Mouse (Mus musculus): ENCODE results near the gene 5830473C10Rik.

5830473C10Rik gene

DNA sequence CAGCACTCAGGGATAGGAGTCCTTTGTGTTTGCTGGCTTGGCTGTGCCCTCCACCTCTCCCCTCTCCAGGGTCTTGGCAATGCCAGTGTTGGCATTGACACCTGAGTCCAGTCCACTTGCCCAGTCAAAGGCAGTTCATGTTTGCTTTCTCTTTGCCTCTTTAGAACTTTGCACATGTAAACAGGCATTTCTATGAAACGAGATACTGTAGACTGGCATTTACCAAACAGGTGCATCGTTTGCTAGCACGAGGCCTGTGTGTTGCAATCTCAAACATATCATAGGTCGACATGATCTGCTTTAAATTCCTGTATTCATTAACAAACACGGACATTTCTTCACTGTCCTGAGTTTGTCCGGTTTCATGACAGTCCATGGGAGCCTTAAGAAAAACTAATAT is at the start of gene 5830473C10Rik:
5830473C10Rik (plus strand) TSS at position 365 of the 400 bp plus-strand sequence.
- no peak for DNase-seq (ENCODE audit: low read depth)

DNA sequence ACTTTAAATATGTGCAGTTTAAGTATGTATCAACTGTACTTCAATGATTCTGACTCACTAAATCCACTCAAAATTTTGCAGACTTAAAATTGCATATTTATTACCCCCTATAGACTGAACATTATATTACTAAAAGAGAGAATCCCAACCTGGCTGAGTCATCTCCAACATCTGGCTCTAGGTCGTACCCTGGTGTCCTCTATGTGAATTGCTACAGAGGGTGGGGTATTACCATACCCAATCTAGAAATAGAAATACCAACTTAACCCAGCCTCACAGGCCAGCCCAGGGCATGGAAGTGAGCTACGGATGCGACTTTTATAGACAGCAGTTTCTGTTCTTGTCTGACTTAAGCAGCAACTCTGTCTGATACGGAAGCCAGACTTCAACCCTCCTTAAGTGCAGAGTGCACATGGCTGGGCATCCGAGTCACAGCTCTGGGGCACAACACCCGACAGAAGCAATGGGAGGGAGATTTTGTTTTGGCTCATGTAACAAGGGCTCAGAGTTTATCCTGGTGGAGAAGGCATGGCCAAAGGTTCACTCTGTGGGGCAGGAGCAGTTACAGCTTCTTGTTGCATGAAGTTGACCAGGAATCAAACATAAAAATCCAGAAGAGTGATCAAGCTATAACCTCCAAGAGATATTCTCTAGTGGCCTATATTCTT is 48.5 kb upstream of the 5830473C10Rik start:
- DNase-seq (ENCODE audit: low read depth), result no peak

DNA sequence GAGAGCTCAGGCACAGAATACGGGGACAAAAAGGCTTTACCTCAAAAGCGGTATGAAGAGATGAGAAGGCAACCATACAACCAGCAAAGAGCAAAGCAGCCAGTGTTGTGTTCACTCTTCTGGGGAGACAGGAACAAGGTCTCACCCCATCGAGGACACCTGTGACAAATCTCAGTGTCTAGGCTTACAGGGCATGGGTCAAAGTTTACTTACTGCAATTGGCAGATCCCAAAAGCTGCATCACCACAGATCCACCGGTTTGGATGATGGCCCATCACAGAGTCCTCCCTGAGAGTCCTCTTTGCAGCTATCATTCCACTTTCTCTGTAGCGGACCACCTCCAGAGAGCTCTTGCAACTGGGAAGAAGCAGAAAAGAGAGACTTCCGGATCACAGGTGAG is 45.3 kb upstream of the 5830473C10Rik start:
- DNase-seq (ENCODE audit: low read depth), result no peak

DNA sequence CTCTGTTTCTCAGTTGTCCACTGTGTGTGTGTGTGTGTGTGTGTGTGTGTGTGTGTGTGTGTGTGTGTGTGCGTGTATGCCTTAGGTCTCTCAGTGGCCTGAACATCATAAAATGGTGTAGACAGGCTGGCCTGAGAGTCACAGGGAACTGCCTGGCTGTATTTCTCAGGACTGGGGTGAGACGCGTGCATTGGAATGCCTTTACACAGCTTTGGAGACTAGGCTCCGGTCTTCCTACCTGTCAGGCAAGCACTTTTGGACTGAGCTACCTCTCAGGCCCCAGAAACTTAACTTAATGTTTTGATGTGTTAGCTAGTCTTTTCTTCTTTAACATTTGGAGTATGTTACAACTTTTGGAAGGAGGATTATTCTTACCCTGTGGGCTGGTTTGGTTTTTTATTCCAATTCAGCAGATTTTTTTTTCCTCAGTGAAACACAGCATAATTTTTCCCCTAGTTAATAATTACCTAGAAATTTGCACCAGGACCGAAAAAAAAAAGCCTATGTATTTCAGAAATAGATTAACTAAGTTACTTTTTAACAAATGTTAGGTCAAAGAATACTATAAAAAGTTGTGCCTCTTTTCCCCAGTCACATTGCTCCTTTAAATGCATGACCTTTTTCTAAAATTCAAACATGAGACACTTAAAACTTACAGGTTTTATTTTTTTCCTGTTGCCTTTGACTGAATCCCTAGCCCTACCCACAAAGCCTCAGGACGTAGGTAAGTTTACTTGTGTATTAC is 42.4 kb upstream of the 5830473C10Rik start, which contains the start of gene Afm:
Afm (plus strand) TSS at position 577 of the 745 bp plus-strand sequence.
- DNase-seq (ENCODE audit: low read depth), result no peak

DNA sequence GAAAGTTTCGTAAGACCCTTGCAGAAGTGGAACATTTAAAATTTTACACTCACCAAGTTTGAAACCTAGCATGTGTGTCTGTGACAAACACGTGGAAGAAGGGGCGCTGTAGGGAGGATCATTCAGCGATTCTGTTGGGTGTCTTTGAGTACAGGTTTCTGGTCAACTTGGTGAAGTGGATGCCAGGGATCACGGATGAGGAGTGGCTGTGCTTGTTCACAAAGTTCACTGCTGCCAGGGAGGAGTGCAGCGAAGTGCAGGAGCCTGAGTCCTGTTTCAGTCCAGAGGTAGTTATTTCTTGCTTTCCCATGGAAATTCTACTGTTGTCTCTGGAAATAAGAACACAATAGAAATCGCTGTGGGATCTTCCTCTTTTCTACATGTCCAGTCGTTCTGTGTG is 9.7 kb upstream of the 5830473C10Rik start:
- no peak for DNase-seq (ENCODE audit: low read depth)

DNA sequence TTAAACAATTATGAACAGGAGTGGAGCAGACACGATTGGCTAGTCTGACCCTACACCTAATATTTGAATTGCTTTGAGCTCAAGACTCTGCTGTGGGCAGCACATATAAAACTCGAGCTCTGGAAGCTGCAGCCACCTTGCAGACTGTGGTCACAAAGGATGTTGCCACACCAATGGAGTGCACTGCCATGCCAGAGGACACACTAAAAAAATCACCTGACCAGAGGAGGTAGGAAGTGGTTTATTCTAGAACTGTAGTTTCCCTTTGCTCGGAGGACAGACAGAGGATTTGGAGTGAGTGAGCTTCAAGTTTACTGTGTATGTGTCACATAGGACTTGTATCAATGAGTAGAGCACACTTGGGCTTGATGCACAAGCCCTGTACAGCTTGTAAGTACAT is 4.9 kb upstream of the 5830473C10Rik start:
- no peak for DNase-seq (ENCODE audit: low read depth)

DNA sequence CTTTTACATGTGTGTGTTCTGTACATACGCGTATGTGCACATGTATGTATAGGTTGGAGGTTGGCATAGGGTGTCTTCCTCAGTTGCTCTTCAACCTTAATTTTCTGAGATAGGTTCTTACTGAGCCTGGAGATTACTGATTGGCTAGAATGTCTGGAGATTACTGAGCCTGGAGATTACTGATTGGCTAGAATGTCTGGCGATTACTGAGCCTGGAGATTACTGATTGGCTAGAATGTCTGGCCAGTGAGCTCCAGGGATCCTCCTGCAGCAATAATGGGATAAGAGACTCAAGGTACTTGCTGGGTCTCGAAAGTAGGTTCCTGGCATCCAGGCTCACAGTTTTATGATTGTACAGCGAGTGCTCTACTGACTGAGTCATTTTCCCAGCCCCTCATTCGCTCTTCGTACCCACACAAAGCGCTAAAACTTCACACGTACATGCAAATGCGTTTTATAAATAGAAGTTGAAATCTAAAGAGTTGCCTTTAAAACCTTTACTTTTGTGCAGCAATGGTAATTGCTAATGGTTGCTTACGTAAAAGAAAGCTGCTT is 891 bp downstream of the 5830473C10Rik start:
- DNase-seq (ENCODE audit: low read depth), result no peak

DNA sequence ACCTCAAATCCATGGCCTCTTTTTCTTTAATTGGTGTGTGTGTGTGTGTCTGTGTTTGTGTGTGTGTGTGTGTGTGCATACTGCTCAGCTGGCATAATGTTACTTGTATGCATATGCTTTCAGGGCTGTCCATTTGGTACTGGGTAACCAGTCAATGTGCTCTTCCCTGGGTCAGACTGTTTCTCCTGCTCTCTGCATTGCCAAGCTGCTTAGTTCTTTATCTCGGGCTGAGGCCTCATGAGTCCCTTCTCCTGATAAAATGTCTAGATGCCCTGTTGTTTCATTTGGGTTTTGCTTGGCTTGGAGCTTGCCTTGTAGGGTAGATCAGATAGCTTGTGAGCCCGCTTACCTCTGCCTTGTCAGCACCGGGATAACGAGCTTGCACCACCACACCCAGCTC is 2.0 kb downstream of the 5830473C10Rik start:
- no peak for DNase-seq (ENCODE audit: low read depth)

DNA sequence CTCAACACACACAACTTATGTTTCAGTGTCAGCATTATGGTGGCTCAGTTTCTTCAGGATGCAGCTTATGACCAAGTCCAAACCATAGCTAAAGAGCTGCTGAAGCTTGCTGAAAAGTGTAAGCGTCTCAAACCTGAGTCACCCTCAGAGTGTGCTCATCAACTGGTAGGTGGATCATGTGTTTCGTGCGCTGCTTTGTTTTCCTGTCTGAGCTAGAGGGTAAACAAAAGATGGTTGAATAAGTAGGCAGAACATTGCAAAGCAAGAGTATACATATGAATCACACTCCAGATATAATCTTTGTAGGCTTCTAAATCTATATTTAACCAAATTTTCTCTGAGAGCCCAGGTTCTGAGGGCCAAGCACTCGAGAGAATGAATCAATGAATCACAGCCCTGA is 3.3 kb downstream of the 5830473C10Rik start:
- DNase-seq (ENCODE audit: low read depth), result peak; percentile 21

DNA sequence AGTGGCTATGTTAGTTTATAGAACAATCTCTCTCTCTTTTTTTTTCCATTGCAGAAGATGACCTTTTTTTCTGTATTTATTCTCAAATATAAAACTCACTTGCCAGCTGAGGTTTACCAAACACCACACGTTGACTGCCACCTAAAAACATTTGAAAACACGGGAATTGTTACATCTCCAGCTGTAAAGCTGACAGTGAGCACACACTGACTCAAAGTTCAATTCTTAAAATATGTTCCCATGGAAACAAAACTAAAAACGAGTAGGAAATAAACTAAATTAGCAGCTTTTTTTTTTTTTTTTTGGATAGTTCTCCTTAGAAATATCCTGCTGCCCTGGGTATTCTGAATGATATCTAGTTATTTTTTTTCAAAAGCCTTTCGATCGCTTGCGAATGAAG is 4.3 kb downstream of the 5830473C10Rik start:
- no peak for DNase-seq (ENCODE audit: low read depth)

DNA sequence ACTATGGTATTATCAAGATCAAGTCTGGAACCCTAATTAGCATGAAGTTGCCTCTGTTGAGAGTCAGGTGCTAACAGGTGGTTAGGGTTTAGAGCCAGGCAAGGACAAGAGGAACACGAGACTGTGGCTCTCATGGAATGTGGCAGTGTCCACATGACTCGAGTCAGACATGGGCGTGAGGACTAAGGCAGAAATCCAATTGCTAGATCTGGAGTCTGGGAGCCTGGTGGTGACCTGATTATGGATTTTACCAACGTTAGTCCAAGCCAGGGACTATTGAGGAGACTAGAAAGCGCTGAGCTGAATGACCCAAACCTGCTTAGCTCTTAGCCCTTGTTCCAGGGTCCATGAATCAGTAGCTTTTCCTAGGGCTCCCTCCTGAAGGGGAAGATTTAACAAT is 6.9 kb downstream of the 5830473C10Rik start:
- DNase-seq (ENCODE audit: low read depth), result no peak

DNA sequence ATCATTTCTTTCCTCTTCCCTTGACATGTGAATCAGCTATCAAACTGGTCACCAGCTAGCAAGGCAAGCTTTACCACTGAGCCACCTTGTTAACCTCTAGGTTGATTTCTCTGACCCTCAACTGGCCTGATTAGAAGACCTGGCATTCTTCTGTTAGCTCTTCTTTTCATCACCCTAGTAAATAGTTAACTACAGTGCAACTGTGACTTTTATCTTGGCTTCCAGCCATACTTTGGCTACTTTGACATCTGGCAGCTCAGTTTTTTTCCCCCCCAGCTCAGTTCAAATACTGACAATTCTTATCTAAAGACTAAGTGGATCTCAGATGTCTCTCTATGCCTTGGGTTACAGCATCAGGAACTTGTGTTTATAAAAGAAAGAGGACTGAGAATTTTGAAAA is 7.4 kb downstream of the 5830473C10Rik start:
- DNase-seq (ENCODE audit: low read depth), result no peak

DNA sequence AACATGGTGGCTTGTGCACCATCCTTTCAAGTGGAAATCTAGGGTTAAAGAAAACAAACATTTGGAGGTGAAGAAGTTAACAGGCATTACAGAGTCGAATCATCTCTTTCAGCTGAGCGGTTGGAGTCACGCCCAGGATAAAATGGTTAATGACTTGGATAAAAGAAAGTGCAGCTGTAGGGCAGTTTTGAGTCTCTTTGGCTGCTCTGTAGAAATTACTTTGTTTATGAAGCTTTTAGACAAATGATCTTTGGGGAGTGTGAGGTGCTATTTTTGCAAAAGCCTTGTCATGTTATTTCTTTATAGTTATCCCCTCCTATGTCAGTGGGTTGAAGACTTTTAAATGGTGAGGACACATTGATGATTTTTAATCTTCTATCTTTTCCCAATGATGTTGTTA is 10.3 kb downstream of the 5830473C10Rik start:
- DNase-seq (ENCODE audit: low read depth), result no peak

DNA sequence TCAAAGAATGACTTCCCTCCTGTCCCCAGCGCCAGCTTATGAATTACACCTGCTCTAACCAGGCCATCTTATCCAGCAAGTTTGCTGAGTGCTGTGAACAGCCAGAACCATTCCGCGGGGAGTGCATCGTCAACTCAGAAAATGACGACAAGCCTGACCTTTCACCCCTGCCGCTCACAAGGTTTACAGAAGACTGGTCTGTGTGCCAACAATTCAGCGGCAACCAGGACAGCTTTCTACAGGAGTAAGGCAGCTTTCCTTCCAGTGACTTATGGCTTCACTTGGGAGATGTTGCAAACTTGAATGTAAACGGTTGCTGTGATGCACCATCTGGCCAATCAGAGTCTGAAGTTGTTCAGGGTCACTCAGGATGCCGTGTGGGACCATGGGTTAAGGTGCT is 16.8 kb downstream of the 5830473C10Rik start:
- DNase-seq (ENCODE audit: low read depth), result no peak

DNA sequence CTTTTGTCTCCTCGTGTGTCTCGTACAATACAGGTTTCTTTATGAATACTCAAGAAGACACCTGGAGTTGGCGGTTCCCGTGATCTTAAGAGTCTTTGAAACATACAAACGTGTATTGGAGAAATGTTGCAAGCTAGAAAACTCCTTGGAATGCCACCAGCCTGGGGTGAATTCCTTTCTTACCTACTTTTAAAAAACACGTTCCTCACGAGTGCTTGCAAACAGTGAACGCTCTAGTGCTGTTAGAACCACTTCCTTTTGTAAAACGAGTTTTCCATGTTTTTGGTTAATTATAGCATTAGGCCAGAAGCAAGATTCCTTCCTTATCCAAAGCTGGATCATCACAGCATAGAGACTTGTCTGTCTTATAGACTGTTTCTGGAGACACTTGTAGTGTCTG is 18.6 kb downstream of the 5830473C10Rik start:
- DNase-seq (ENCODE audit: low read depth), result no peak

DNA sequence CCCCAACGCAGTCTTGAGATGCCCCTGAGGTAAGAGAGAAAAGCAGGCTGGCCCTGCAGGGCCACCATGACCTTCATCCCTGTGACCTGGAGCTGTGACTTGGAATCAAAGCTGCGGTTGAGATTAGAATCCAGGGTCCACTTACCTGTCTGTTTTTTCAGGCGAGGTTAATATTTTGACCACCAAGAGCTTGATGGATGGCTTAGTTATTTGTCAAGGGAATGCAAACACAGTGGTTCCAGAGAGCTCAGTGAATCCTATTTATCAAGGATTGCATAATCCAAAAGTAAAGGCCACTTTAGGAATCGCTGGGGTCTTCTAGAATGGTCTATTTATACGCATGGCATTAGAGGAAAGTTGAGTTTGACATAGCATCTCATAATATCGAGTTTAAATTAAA is 21.3 kb downstream of the 5830473C10Rik start:
- no peak for DNase-seq (ENCODE audit: low read depth)

DNA sequence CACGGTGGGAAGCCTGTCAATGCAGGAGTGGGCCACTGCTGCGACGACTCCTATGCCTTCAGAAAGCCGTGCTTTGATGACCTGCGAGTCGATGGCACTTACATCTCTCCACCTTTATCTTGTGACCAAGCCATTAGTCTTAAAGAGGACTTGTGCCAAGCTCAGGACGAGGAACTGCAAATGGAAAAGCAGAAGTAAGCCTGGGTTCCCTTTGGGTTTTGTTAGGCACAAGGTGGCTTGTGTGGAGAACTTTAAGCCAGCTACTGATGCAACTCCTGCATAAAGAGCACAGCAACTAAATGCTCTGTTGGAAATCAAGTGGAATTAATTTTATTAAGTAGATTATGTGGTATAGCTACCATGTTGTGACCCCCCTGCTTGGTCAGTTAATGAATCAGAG is 23.9 kb downstream of the 5830473C10Rik start:
- no peak for DNase-seq (ENCODE audit: low read depth)

DNA sequence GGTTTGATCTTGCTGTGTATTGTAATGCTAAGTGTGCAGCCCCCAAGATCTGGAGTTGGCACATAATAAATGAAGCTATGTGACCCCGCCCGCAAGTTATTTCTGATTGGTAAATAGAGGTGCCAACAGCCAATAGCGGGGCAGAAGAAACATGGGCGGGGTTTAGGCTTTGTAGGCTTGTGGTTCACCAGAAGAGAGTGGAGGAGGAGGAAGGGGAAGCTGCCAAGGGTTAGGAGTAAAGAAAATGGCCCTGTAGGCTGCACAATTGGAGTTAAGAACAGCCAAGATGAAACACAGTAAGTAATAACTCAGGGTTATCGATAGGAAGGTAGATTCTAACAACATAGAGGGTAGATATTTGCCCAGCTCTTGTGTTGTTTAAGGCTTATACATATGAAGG is 25.6 kb downstream of the 5830473C10Rik start:
- DNase-seq (ENCODE audit: low read depth), result no peak

DNA sequence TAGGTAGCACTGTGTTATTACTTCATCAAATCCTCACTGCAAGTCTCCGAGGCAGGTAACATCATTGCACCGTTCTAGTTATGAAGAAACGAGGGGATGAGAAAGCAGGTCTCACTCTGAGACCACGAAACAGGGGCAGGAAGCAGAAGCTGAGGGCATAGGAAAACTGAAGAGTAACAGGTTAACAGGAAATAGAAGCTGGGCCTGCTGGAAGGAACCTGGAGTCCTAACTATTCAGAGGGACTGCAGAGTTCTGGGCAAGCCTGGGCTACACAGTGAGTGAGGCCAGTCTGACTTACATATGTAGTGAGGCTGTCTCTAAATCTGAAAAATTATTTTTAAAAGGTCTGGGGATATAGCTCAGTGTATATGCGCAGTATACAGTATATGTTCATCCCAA is 27.2 kb downstream of the 5830473C10Rik start:
- no peak for DNase-seq (ENCODE audit: low read depth)

DNA sequence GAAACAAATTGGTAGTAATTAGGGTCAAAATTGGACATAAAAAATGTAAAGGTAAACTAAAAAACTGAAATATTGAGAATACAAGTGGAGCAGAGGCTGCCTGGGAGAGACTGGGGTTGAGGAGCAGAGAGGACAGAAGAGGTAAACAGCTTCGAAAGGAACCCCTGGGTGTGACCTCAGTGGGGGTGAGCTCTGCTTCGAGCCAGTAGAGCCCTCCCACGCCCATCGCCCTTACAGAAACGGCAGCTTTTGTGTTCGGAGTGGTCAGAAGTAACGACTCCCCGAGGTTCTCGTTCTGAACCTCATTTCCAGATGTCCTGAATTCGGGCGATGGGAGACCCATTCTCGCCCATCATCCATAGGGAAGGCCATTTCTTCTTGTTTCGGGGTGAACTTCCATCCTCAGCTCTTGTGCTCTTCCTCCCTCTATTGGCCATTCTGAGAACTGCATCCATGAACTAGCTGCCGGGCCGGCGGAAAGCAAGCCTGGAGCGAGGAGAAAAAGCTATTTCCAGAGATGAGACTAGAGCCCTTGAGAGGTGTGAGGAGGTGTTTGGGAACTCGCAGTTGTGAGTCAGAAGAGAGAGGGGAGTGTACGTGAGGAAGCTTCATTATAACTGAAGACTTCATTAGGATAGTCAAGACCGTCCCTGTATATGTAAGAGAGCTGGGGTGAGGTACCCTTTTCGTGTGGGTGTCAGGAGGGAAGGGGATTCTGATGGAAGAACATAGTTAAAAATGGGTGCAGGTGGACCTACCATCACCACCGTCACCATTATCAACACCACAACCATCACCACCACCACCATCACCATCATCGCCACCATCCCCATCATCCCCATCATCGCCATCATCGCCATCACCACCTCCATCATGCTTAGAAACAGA is 28.0 kb downstream of the 5830473C10Rik start:
- DNase-seq (ENCODE audit: low read depth), result peak; percentile 91

DNA sequence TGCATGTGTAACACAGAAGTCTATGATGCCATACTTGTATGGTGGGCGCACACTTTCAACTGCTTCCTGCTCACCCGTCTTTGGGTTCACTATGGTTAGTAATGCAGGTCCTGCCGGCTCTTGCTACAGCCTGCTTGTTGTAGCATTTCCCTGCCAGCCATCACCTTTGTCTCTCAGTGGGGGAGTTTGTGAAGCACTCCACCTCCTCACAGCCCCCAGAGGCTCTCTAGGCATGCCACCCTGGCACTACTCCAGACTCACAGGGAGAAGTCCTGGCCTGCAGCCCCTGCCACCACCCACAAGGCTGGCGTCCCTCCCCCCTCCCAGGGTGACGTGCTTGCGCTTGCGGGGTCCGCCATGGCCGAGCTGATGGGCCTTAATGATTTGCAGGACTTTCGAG is 29.8 kb downstream of the 5830473C10Rik start:
- no peak for DNase-seq (ENCODE audit: low read depth)

DNA sequence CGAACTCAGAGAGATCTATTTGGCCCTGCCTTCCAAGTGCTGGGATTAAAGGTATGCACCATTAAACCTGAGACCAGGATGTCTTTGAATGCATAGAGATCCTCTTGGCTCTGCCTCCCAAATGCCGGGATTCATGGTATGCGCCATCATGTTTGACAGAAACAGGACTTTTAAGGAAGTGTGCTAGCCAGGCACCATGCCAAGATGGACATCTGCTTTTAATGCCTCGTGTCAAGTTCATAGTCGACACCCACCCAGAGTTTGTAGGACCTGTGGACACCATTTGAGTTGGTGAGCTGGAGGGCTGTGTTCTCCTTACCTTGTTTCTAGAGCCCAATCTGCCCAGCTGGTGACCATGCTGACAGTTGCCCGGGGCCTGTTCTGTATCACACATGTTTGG is 31.0 kb downstream of the 5830473C10Rik start:
- DNase-seq (ENCODE audit: low read depth), result peak; percentile 69

Data from NIH3T3 (cell line).